In genomic region chr11:105155915-105156314, GRCm38 (mm10) we compare ENCODE assay signal across 24 mouse cellular contexts. TPM values are rescaled to one million over a fixed set of nuclear protein-coding genes. Genes with fewer than 3 reads are reported as not detected.
DNase-seq lines count a peak whose midpoint lies in the region; ATAC-seq lines count a peak whose summit lies in the region.
"Had no signal": no experiment of that assay in that cellular context is flagged by ENCODE, and none has a peak within 500 bp of the region (broad histone marks: within the 10 kb centered on the region; RNA-seq: fewer than 3 reads in every experiment).

No protein-coding gene starts in this region.

- H3K27ac ChIP-seq in kidney, embryonic 14.5 days (ENCODE audit: low read depth, low read length) = no peak overlapping the region
- 0 out of 2 replicates have a peak overlapping the region, but pooled peaks have one; percentile 32 for H3K27ac ChIP-seq in kidney, embryonic 15.5 days
- H3K27ac ChIP-seq: forebrain, embryonic 12.5 days; layer of hippocampus, adult 2 months; limb, embryonic 10.5 days; lung, embryonic 15.5 days had no signal

- no peak overlapping the region for H3K4me3 ChIP-seq in kidney, embryonic 14.5 days (ENCODE audit: low read length)
- H3K4me3 ChIP-seq in kidney, embryonic 15.5 days (replicated peaks) = no peak overlapping the region
- H3K4me3 ChIP-seq: forebrain, embryonic 12.5 days; heart, embryonic 12.5 days; layer of hippocampus, adult 2 months; limb, embryonic 10.5 days; lung, embryonic 15.5 days; megakaryocyte, embryonic 14.5 days had no signal

- DNase-seq in kidney, adult 11 months = peak; percentile 79
- peak; percentile 15 for DNase-seq in testis, postnatal 14 days (ENCODE audit: low spot score)
- no peak for DNase-seq in testis, postnatal 10 days (ENCODE audit: low spot score)
- peak; percentile 71 for DNase-seq in yolk sac, embryonic 10.5 days (ENCODE audit: low spot score)
- no peak for DNase-seq in gastrocnemius, postnatal 4 days (ENCODE audit: low spot score in 2 of 2)
- no peak for DNase-seq in urinary bladder, adult 18-20 months (ENCODE audit: low spot score in 2 of 2)
- DNase-seq: B cell, adult 2 months; cerebellum, adult 9-11 months; heart, postnatal 36 days had no signal

- ATAC-seq in kidney, embryonic 14.5 days (ENCODE audit: low FRiP score, low TSS enrichment) = no peak
- no peak for ATAC-seq in kidney, embryonic 15.5 days (replicated peaks; ENCODE audit: low FRiP score)
- ATAC-seq: hindbrain, embryonic 16.5 days; midbrain, embryonic 16.5 days had no signal

- WGBS in kidney, embryonic 14.5 days = 40% methylated on average over 4 of the region's 4 CpGs
- WGBS in kidney, embryonic 15.5 days = 34% methylated on average over 4 of the region's 4 CpGs

- no peak overlapping the region for H3K9ac ChIP-seq in kidney, embryonic 14.5 days (ENCODE audit: low read depth, low read length)
- H3K9ac ChIP-seq in kidney, embryonic 15.5 days = no peak overlapping the region
- H3K9ac ChIP-seq: forebrain, embryonic 12.5 days; heart, embryonic 12.5 days; lung, embryonic 15.5 days had no signal

- H3K27me3 ChIP-seq in kidney, embryonic 14.5 days (ENCODE audit: control insufficient read depth, insufficient read depth, low read length) = no peaks in the 10 kb centered on the region
- no peaks in the 10 kb centered on the region for H3K27me3 ChIP-seq in kidney, embryonic 15.5 days
- H3K27me3 ChIP-seq: forebrain, embryonic 12.5 days; heart, embryonic 12.5 days; lung, embryonic 15.5 days had no signal

- no peaks in the 10 kb centered on the region for H3K36me3 ChIP-seq in kidney, embryonic 14.5 days (ENCODE audit: control insufficient read depth, insufficient read depth, low read length)
- no peaks in the 10 kb centered on the region for H3K36me3 ChIP-seq in kidney, embryonic 15.5 days
- H3K36me3 ChIP-seq: forebrain, embryonic 12.5 days; heart, embryonic 12.5 days; limb, embryonic 10.5 days; lung, embryonic 15.5 days had no signal

- no peak overlapping the region for H3K4me2 ChIP-seq in kidney, embryonic 14.5 days (replicated peaks; ENCODE audit: low read depth, low read length)
- no peak overlapping the region for H3K4me2 ChIP-seq in kidney, embryonic 15.5 days
- H3K4me2 ChIP-seq: forebrain, embryonic 12.5 days; lung, embryonic 15.5 days had no signal

- H3K4me1 ChIP-seq in kidney, embryonic 14.5 days (ENCODE audit: control insufficient read depth, insufficient read depth, low read length) = peaks cover 18% of the 10 kb centered on the region
- peaks cover 26% of the 10 kb centered on the region for H3K4me1 ChIP-seq in kidney, embryonic 15.5 days

- no peaks in the 10 kb centered on the region for H3K9me3 ChIP-seq in kidney, embryonic 14.5 days (ENCODE audit: control insufficient read depth, low read length)
- no peaks in the 10 kb centered on the region for H3K9me3 ChIP-seq in kidney, embryonic 15.5 days (replicated peaks)
- H3K9me3 ChIP-seq: forebrain, embryonic 12.5 days; heart, embryonic 12.5 days; limb, embryonic 10.5 days; lung, embryonic 15.5 days; megakaryocyte, embryonic 14.5 days had no signal

RNA-seq across cellular contexts. Expression of gene Gm10842, which starts 9.2 kb away (rescaled TPM):
- polyA plus RNA-seq in kidney, embryonic 14.5 days (2014; fragmentation: Nextera tagmentation; extraction: Ambion mirVana) = not detected in 2 replicates
- polyA plus RNA-seq in kidney, embryonic 15.5 days (2015; fragmentation: Nextera tagmentation; extraction: Ambion mirVana) = not detected in 2 replicates
- not detected for total RNA-seq in gastrocnemius, postnatal 4 days (2021)
- total RNA-seq: adrenal gland, postnatal 4 days; heart, postnatal 36 days; layer of hippocampus, adult 2 months; left cerebral cortex, adult 18-20 months had no signal
- polyA plus RNA-seq: forebrain, embryonic 12.5 days; gonadal fat pad, adult 2 months; heart, embryonic 12.5 days; hindbrain, embryonic 16.5 days; limb, embryonic 10.5 days; lung, embryonic 15.5 days; midbrain, embryonic 16.5 days; stomach, embryonic 14.5 days; thymus, postnatal 0 days had no signal

RNA-seq across cellular contexts. Expression of gene Tlk2, which starts 22.7 kb away (rescaled TPM):
- 27.5 and 30.8 TPM in 2 replicates for polyA plus RNA-seq in kidney, embryonic 14.5 days (2014; fragmentation: Nextera tagmentation; extraction: Ambion mirVana)
- 18.1 and 21.1 TPM in 2 replicates for polyA plus RNA-seq in kidney, embryonic 15.5 days (2015; fragmentation: Nextera tagmentation; extraction: Ambion mirVana)
- total RNA-seq in gastrocnemius, postnatal 4 days (2021) = 10 to 100 TPM; 52.1 to 55.8 TPM

RNA-seq across cellular contexts. Expression of gene Mettl2, which starts 29.7 kb away (rescaled TPM):
- polyA plus RNA-seq in kidney, embryonic 14.5 days (2014; fragmentation: Nextera tagmentation; extraction: Ambion mirVana) = 45.4 and 52.3 TPM in 2 replicates
- 45.6 TPM in 2 replicates for polyA plus RNA-seq in kidney, embryonic 15.5 days (2015; fragmentation: Nextera tagmentation; extraction: Ambion mirVana)
- 10 to 100 TPM; 16.3 to 17.2 TPM for total RNA-seq in gastrocnemius, postnatal 4 days (2021)

Comparison
In these comparisons a context has a peak if more than half of its experiments do, and no peak if none do; other contexts are left out.
1. DNase-seq: peak in kidney, adult 11 months (single experiment), testis, postnatal 14 days (single experiment) and yolk sac, embryonic 10.5 days (single experiment); none in testis, postnatal 10 days (single experiment), gastrocnemius, postnatal 4 days (0 of 2) and urinary bladder, adult 18-20 months (0 of 2).